Mouse (Mus musculus) forelimb bud, embryonic 11.5 days (tissue): ENCODE results near the gene Smoc1.

Experiments
- DNase-seq: peaks from one replicate; pipeline ENCODE4 v3.0.0-alpha.2; 2012; ENCODE audit warnings: low read depth, low spot score

The Smoc1 gene

GRCm38 (mm10) chr12:81081031-81081430 lies 54.4 kb downstream of the Smoc1 start:
- DNase-seq, result no peak

- DNase-seq, result no peak
Observed at GRCm38 (mm10) chr12:81083146-81083545, 56.5 kb downstream of the Smoc1 start.

- no peak for DNase-seq
Observed at GRCm38 (mm10) chr12:81085244-81085643, 58.6 kb downstream of the Smoc1 start.

- DNase-seq, result no peak
Observed at GRCm38 (mm10) chr12:81088131-81088530, 61.5 kb downstream of the Smoc1 start.

GRCm38 (mm10) chr12:81091641-81092040 lies 65.0 kb downstream of the Smoc1 start:
- DNase-seq, result no peak

- DNase-seq, result no peak
Observed at GRCm38 (mm10) chr12:81092641-81093040, 66.0 kb downstream of the Smoc1 start.

- DNase-seq, result no peak
Observed at GRCm38 (mm10) chr12:81093211-81093610, 66.6 kb downstream of the Smoc1 start.

GRCm38 (mm10) chr12:81094766-81095405 lies 68.3 kb downstream of the Smoc1 start:
- peak; percentile 40 for DNase-seq

- DNase-seq, result no peak
Observed at GRCm38 (mm10) chr12:81097267-81097666, 70.7 kb downstream of the Smoc1 start.

- no peak for DNase-seq
Observed at GRCm38 (mm10) chr12:81097738-81098137, 71.1 kb downstream of the Smoc1 start.

- no peak for DNase-seq
Observed at GRCm38 (mm10) chr12:81099161-81099560, 72.6 kb downstream of the Smoc1 start.

GRCm38 (mm10) chr12:81101691-81102090 lies 75.1 kb downstream of the Smoc1 start:
- no peak for DNase-seq

GRCm38 (mm10) chr12:81104546-81104945 lies 77.9 kb downstream of the Smoc1 start:
- DNase-seq, result no peak

GRCm38 (mm10) chr12:81105721-81106633 lies 79.4 kb downstream of the Smoc1 start:
- no peak for DNase-seq

GRCm38 (mm10) chr12:81107278-81108100 lies 80.9 kb downstream of the Smoc1 start:
- no peak for DNase-seq

GRCm38 (mm10) chr12:81108600-81109011 lies 82.0 kb downstream of the Smoc1 start:
- DNase-seq, result peak; percentile 56

GRCm38 (mm10) chr12:81110006-81110405 lies 83.4 kb downstream of the Smoc1 start:
- DNase-seq, result no peak

- no peak for DNase-seq
Observed at GRCm38 (mm10) chr12:81112321-81112720, 85.7 kb downstream of the Smoc1 start.

- no peak for DNase-seq
Observed at GRCm38 (mm10) chr12:81120301-81120700, 93.7 kb downstream of the Smoc1 start.

GRCm38 (mm10) chr12:81123793-81124192 lies 97.2 kb downstream of the Smoc1 start:
- no peak for DNase-seq

- DNase-seq, result no peak
Observed at GRCm38 (mm10) chr12:81126842-81127241, 100.2 kb downstream of the Smoc1 start.

GRCm38 (mm10) chr12:81128693-81129092 lies 102.1 kb downstream of the Smoc1 start:
- no peak for DNase-seq
